Mouse (Mus musculus): Measurements from ENCODE around the gene Smoc1. TPM values are rescaled to one million over a fixed set of nuclear protein-coding genes. Genes with fewer than 3 reads are reported as not detected.

The Smoc1 gene
- polyA plus RNA-seq (2012; rRNA removed) = 24.3 and 26.2 TPM in 2 replicates

DNA sequence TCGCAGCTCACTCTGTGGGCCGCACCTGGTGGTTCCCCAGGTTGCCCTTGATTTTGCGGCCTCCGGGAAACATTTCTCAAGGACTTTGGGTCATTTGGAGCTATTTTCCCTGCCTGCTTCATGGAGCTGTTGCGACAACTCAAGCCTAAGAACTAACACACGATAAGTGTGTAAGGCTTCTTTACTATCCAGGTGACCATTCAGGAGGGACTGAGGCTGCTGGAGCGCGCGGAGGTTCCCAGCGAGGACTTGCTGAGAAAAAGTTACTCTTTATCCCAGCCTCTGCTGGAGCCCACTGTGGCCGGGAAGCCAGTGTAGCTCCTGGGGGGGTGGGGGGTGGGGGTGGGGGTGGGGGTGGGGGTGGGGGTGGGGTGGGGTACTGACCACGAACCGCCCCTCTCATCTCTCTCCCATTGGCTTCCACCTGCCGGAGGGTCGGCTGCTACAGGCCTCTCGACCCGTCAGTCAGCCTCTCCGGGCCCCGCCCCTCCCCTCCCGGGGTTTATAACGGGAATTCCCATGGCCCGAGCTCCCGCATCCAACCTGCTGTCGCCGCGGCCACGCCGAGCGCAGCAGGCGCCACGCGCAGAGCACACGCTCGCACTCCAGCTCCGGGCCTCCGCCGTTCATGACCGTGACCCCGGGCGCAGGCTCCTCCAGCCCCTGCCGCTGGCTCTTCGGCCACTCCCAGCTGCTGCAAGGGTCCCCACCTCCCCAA is at the start of gene Smoc1:
Smoc1 (plus strand) TSS at position 532 of the 718 bp plus-strand sequence.
- peak in 1 of 2 experiments; percentile 72 for DNase-seq (ENCODE audit: extremely low spot score in 1 of 2, low spot score in 1 of 2)

GRCm38 (mm10) chr12:80982326-80982725 is 44.3 kb upstream of the Smoc1 start:
- DNase-seq (ENCODE audit: extremely low spot score in 1 of 2, low spot score in 1 of 2) = peak; percentile 16 to 91

GRCm38 (mm10) chr12:80983695-80984094 is 42.9 kb upstream of the Smoc1 start:
- DNase-seq (ENCODE audit: extremely low spot score in 1 of 2, low spot score in 1 of 2) = no peak

- DNase-seq (ENCODE audit: extremely low spot score in 1 of 2, low spot score in 1 of 2) = no peak
These were observed 40.0 kb upstream of the Smoc1 start for GRCm38 (mm10) chr12:80986628-80987027.

DNA sequence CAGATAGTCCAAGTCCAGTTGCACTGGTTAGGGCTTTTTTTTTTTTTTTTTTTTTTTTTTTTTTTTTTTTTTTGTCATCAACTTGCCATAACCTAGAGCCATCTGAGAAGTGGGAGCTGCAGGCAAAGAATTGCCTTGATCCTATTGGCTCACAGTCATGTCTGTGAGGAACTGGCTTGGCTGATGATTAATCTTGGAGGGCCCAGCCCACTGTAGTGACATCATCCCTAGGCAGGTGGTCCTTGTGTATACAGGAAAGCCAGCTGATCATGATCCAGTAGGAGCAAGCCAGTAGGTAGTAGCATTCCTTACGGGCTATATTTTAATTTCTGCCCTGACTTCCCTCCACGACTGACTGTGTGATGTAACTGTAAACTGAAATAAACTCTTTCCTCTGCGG is 38.3 kb upstream of the Smoc1 start:
- DNase-seq (ENCODE audit: extremely low spot score in 1 of 2, low spot score in 1 of 2) = no peak

DNA sequence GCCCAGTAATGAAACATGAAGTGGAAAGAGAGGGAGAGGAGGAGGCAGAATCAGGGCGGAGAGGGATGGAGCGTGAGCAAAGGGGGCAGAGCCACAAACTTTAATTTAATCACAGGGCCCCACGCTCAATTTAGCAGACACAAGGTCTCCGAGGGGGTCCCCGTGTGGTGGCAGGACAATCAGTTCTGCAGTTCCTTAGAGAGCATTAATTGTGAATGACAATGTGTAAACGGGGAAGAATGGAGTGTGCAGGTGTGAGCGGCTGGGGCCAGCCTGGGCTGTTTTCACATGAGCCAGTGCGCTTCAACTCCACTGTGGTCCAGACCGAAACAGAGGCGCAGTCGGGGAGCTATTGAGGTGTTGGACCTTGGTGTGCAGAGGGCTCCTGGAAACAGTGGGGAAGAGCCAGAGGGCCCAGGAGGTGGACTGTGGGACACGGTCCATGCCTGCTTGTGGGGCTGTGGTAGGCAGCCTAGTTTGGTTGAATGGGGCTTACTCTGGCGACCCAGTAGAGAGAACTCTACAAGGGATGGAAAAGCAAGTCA is 35.6 kb upstream of the Smoc1 start:
- no peak for DNase-seq (ENCODE audit: extremely low spot score in 1 of 2, low spot score in 1 of 2)

DNA sequence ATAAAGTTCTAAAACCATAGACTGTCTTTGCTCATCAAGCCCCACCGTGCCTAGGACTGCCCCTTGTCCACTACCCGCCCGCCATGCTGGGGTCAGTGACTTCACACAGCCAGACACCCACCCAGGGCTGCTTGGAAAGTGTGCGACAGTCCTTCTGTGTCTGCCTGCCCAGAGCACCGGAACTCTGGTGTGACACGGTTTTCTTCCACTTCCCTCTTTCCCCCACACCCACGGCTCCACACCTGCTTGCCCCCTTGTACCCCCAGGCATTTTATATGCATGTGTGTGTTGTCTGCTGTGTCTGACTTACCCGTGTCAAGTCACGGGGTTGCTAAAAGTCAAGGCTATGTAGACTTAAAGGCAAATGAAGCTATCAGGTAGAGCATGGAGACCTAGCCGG is 34.8 kb upstream of the Smoc1 start:
- DNase-seq (ENCODE audit: extremely low spot score in 1 of 2, low spot score in 1 of 2) = no peak

- no peak for DNase-seq (ENCODE audit: extremely low spot score in 1 of 2, low spot score in 1 of 2)
These were observed 34.0 kb upstream of the Smoc1 start for GRCm38 (mm10) chr12:80992540-80993122.

GRCm38 (mm10) chr12:80993773-80994172 is 32.8 kb upstream of the Smoc1 start:
- DNase-seq (ENCODE audit: extremely low spot score in 1 of 2, low spot score in 1 of 2) = no peak

GRCm38 (mm10) chr12:80995326-80995725 is 31.3 kb upstream of the Smoc1 start:
- no peak for DNase-seq (ENCODE audit: extremely low spot score in 1 of 2, low spot score in 1 of 2)

- DNase-seq (ENCODE audit: extremely low spot score in 1 of 2, low spot score in 1 of 2) = no peak
These were observed 29.0 kb upstream of the Smoc1 start for GRCm38 (mm10) chr12:80997652-80998051.

DNA sequence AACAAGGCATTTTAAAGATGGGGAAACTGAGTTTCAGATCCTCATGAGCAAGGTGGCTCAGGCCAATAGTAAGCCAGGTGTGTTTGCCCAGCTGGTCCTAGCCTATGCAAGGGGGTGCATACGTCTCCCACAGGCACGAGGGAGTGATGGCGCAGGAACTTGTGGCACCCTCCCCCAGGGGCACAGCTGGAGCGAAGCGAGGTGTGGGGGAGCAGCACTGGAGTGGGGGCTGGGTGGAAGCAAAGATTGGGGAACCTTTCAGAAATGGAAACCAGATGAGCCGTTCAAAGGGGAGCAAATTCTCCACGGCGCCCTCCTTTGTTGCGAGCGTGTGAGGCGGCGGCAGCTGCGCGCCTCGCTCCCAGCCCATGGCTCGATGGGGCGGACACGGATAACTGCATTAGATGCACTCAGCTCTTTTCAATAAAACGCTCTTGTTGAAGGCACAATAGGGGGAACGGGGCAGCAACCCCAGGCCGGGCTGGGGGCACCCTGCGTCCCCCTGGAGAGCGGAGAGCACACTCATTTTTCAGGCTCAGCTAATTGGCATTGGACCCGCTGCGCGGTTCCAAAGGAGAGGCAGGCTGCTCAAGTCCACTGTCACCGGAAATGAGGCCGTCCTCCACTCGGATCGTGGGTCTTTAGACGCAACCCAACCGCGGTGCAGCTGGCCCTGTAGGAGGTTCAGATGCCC is 27.9 kb upstream of the Smoc1 start:
- no peak for DNase-seq (ENCODE audit: extremely low spot score in 1 of 2, low spot score in 1 of 2)

DNA sequence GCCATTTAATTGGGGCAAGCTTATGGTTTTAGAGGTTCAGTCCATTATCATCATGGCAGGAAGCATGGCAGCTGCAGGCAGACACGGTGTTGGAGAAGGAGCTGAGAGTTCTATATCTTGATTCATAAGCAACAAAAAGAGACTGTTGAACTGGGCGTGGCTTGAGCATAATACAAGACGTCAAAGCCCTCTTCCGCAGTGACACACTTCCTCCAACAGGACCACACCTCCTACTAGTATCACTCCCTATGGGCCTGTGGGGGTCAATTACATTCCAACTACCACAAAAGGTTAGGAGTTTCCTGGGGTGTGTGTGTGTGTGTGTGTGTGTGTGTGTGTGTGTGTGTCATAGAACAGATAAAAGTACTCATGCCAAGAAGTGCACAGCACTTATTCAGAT is 25.7 kb upstream of the Smoc1 start:
- no peak for DNase-seq (ENCODE audit: extremely low spot score in 1 of 2, low spot score in 1 of 2)

DNA sequence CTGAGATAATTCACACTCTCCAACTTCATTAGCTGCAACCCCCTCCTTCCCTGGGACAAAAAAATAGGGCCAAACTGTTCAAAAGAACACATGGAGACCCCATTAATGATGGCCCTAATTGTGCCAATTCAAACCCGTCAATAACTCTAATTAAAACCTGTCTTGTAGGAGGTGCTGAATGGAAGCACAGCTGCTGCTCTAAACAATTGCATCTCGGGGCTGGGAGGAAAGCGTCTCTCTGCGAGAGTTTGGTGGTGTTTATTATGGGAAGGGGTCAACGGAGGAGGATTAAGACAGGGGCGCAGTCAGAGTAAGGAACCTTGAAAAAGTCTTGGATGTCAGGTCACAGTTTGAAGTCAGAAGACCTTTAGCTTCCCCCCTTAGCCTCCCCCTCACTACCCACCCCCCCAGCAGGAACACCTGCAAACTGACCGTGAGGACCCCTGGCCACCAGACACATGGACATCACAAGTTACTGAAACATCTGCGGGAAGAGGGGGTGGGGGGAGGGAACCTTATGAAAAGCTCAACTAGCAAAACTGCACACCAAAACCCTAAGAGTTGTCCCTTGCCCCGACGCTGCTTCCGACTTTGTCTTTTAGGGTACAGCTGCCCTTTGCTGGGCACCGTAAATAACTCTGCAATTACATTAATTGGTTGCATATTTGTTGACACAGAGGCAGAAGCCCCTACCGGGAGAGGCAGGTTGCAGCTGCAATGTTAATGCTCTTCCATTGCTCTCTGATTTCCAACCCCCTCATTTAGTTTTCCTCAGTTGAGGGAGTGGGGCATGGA is 23.6 kb upstream of the Smoc1 start:
- DNase-seq (ENCODE audit: extremely low spot score in 1 of 2, low spot score in 1 of 2) = no peak

GRCm38 (mm10) chr12:81009813-81010212 is 16.8 kb upstream of the Smoc1 start:
- no peak for DNase-seq (ENCODE audit: extremely low spot score in 1 of 2, low spot score in 1 of 2)

- DNase-seq (ENCODE audit: extremely low spot score in 1 of 2, low spot score in 1 of 2) = no peak
These were observed 14.6 kb upstream of the Smoc1 start for GRCm38 (mm10) chr12:81011994-81012393.

DNA sequence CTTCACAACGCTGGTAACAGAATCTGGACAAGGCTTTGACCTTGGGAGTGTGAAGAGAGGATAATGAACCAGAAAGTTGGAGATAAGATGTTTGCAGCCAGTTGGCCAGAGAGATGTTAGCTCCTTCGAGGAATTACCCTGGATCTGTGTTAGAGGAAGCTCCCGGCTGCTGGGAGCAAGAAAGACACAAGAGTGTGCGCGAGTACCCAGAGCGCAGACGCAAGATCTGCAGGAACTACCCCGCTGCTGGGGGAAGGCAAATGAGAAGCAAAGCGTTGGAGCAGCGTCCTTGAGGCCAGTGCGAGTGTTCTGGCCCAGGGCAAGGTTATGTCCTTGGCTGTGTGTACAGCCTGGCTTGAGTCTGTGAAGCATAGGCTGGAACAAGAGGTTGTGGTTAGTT is 13.1 kb upstream of the Smoc1 start:
- DNase-seq (ENCODE audit: extremely low spot score in 1 of 2, low spot score in 1 of 2) = no peak

DNA sequence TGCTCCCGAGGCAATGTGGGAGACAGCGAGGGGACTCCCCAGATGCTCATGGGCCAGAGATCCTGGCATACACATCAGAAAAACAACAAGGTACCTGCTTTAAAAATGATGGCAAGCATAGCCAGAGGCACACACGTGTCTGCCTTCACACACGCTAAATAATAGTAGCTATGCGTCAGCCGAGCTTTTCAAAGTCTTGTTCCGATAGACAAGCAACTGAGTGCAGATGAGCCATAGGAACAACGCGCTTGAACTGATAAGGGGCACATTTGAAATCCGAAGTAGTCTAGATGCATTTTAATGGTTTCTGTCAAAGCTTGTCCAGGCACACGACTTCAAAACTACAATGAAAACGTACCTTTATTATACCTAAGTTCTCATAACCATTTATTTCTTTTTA is 9.0 kb upstream of the Smoc1 start:
- no peak for DNase-seq (ENCODE audit: extremely low spot score in 1 of 2, low spot score in 1 of 2)

GRCm38 (mm10) chr12:81018516-81019279 is 7.9 kb upstream of the Smoc1 start:
- DNase-seq (ENCODE audit: extremely low spot score in 1 of 2, low spot score in 1 of 2) = no peak
